Mouse (Mus musculus): ENCODE data around the gene Eif3l. TPM values are rescaled to one million over a fixed set of nuclear protein-coding genes. Genes with fewer than 3 reads are reported as not detected.

Gene Eif3l
- polyA plus RNA-seq, 1 experiment from 2014 or later: 265 TPM

DNA sequence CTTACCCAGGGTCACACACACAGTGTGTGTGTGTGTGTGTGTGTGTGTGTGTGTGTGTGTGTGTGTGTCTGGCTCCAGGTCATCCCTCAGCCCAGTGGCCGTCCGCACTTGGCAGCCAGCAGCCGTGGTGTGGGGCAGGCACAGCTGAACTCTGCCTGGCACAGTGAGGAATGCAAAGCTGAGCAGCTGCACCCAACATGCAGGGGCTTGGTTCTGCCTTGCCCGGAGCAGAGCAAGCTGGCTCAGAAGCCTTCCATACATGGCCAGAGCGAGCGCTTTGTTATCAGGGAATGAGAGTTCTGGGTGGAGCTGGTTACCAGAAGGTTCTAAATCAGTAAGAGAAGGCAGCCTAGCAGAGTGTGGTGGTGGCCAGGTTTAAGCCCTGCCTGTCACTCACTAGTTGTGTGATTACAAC lies 22.6 kb downstream of the Eif3l start:
- Histone ChIP-seq H3K27ac (ENCODE audit: low read depth, low read length) (peak overlapping the region; percentile 59; the same call in 1 of the 2 replicates), H3K36me3 (ENCODE audit: control insufficient read depth, insufficient read depth, low read length) (peaks cover 33% of the 10 kb centered on the region), H3K27me3 (ENCODE audit: control insufficient read depth, insufficient read depth, low read length) (no peaks in the 10 kb centered on the region), H3K9ac (ENCODE audit: low read depth, low read length) (0 out of 2 replicates have a peak overlapping the region, but pooled peaks have one; percentile 5), H3K9me3 (ENCODE audit: control insufficient read depth, low read length) (no peaks in the 10 kb centered on the region), H3K4me2 (replicated peaks; ENCODE audit: low read depth, low read length) (no peak overlapping the region; the same call in 1 of the 2 replicates), H3K4me3 (ENCODE audit: low read length) (no peak overlapping the region), H3K4me1 (ENCODE audit: control insufficient read depth, insufficient read depth, low read length) (peaks cover 19% of the 10 kb centered on the region)
- ATAC-seq (ENCODE audit: low FRiP score, low TSS enrichment): peak; percentile 52
- WGBS: 37% methylated on average over 6 of the region's 6 CpGs

DNA sequence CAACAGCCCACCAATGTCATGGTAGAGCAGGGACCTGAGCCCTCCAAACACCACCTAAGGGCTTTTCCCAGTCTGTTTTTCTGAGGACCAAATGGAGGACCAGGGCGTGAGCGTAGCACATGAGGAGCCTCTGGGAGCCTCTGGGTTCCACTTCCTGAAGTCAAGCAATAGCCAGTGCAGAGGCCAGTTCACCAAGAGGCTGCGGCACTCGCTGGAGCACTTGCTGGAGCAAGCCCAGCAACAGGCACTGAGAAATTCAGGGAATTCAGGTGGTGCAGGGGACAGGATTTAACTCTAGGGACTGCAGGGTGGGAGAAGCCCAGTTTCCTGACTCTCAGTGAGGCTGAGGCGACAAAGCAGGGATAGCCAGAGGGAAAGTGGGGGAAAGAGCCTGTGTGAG lies 23.2 kb downstream of the Eif3l start:
- 57% methylated on average over 5 of the region's 5 CpGs for WGBS
- no peak overlapping the region for H3K4me3 ChIP-seq (ENCODE audit: low read length)
- H3K9me3 ChIP-seq (ENCODE audit: control insufficient read depth, low read length): no peaks in the 10 kb centered on the region
- no peak for ATAC-seq (ENCODE audit: low FRiP score, low TSS enrichment)
- peaks cover 19% of the 10 kb centered on the region for H3K4me1 ChIP-seq (ENCODE audit: control insufficient read depth, insufficient read depth, low read length)
- no peaks in the 10 kb centered on the region for H3K27me3 ChIP-seq (ENCODE audit: control insufficient read depth, insufficient read depth, low read length)
- no peak overlapping the region for H3K4me2 ChIP-seq (replicated peaks; ENCODE audit: low read depth, low read length)
- peaks cover 27% of the 10 kb centered on the region for H3K36me3 ChIP-seq (ENCODE audit: control insufficient read depth, insufficient read depth, low read length)
- H3K9ac ChIP-seq (ENCODE audit: low read depth, low read length): no peak overlapping the region
- H3K27ac ChIP-seq (ENCODE audit: low read depth, low read length): peak overlapping the region; percentile 71

DNA sequence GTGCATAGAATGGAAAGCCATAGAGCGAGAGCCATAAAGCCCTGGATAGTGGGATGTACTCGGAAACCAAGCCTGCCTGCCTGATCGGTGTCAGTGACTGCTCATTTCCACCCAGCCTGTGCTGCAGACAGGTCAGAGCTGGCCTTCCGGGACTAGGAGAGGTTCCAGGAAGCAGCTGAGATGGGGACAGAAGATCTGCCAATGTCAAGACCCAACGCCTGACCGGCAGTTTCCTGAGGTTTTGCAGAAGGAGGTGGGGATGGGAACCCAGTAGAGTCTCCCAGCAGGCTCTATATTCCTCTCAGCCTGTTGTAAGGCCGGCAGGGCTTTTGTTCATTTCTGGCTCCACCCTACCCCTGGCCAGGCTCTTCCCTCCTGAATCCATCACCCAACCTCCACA lies 23.9 kb downstream of the Eif3l start:
- Histone ChIP-seq H3K4me3 (ENCODE audit: low read length) (no peak overlapping the region), H3K27me3 (ENCODE audit: control insufficient read depth, insufficient read depth, low read length) (no peaks in the 10 kb centered on the region), H3K27ac (ENCODE audit: low read depth, low read length) (peak overlapping the region; percentile 71), H3K9me3 (ENCODE audit: control insufficient read depth, low read length) (no peaks in the 10 kb centered on the region), H3K9ac (ENCODE audit: low read depth, low read length) (no peak overlapping the region), H3K4me1 (ENCODE audit: control insufficient read depth, insufficient read depth, low read length) (peaks cover 19% of the 10 kb centered on the region), H3K36me3 (ENCODE audit: control insufficient read depth, insufficient read depth, low read length) (peaks cover 21% of the 10 kb centered on the region), H3K4me2 (replicated peaks; ENCODE audit: low read depth, low read length) (no peak overlapping the region)
- no peak for ATAC-seq (ENCODE audit: low FRiP score, low TSS enrichment)
- 47% methylated on average over 7 of the region's 7 CpGs for WGBS

DNA sequence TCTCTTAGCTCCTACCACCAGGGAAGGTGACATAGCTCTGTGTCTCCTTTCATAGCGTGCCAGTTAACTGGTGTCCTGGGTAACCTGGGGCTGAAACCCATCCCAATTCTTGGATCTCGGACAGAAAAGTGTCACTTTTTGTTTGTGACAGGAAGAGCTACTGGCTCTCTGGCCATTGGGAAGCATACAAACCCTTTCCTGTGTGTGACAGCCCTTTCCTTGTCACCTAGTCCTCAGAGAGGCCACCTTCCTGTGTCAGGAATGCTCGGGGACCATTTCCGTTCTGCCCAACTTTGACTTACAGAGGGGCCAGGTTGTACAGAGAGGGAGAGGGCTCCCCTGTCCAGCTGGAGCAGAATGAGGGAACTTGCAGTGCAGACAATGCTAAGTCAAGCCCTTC lies 24.5 kb downstream of the Eif3l start:
- H3K4me2 ChIP-seq (replicated peaks; ENCODE audit: low read depth, low read length): no peak overlapping the region
- H3K9me3 ChIP-seq (ENCODE audit: control insufficient read depth, low read length): no peaks in the 10 kb centered on the region
- no peak overlapping the region for H3K9ac ChIP-seq (ENCODE audit: low read depth, low read length)
- H3K27me3 ChIP-seq (ENCODE audit: control insufficient read depth, insufficient read depth, low read length): no peaks in the 10 kb centered on the region
- H3K36me3 ChIP-seq (ENCODE audit: control insufficient read depth, insufficient read depth, low read length): peaks cover 15% of the 10 kb centered on the region
- peaks cover 19% of the 10 kb centered on the region for H3K4me1 ChIP-seq (ENCODE audit: control insufficient read depth, insufficient read depth, low read length)
- no peak overlapping the region for H3K4me3 ChIP-seq (ENCODE audit: low read length)
- peak overlapping the region; percentile 71; the same call in 1 of the 2 replicates for H3K27ac ChIP-seq (ENCODE audit: low read depth, low read length)
- 51% methylated on average over 4 of the region's 4 CpGs for WGBS
- ATAC-seq (ENCODE audit: low FRiP score, low TSS enrichment): no peak

DNA sequence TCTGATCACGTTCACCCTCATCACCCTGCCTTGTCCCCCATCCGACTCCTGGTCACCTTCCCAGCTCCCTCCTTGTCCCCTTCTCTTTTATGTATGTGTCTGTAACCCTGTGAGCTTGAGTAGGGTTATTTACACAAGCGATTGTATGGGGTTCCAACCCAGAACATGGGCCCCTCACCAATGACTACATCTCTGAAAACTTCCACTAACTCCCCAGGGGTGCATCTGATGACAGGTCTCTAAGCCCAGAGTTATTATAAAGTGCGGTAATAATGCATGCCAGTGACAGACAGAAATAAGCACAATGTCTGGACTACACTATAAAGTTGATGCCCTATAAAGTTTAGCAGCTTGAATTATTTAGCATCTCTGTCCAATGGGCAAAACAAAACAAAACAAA lies 25.4 kb downstream of the Eif3l start:
- Histone ChIP-seq H3K4me3 (ENCODE audit: low read length) (no peak overlapping the region), H3K27ac (ENCODE audit: low read depth, low read length) (no peak overlapping the region), H3K4me2 (replicated peaks; ENCODE audit: low read depth, low read length) (no peak overlapping the region), H3K9ac (ENCODE audit: low read depth, low read length) (no peak overlapping the region), H3K27me3 (ENCODE audit: control insufficient read depth, insufficient read depth, low read length) (no peaks in the 10 kb centered on the region), H3K9me3 (ENCODE audit: control insufficient read depth, low read length) (no peaks in the 10 kb centered on the region), H3K36me3 (ENCODE audit: control insufficient read depth, insufficient read depth, low read length) (peaks cover 8% of the 10 kb centered on the region), H3K4me1 (ENCODE audit: control insufficient read depth, insufficient read depth, low read length) (peaks cover 19% of the 10 kb centered on the region)
- 69% methylated on average over 4 of the region's 4 CpGs for WGBS
- ATAC-seq (ENCODE audit: low FRiP score, low TSS enrichment): no peak

DNA sequence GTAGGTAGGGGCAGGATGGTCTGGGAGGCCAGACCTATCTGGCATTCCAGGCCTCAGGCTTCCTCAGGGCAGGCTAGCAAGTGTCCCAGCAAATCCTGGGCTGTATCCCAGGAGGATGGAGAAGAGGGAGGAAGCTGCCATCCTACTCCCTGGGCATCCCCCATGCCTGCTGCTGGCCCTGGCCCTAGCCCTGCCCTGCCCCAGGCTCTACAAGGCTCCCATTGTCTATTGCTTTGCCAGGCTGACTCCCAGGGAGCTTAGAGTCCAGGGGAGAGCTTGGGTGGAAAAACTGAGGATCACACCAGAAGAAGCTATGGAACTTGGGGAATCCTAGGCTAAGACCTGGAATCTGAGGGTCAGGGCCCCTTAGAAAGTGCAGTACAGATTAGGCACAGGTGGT lies 26.6 kb downstream of the Eif3l start:
- no peak overlapping the region for H3K27ac ChIP-seq (ENCODE audit: low read depth, low read length)
- no peak for ATAC-seq (ENCODE audit: low FRiP score, low TSS enrichment)
- H3K4me3 ChIP-seq (ENCODE audit: low read length): no peak overlapping the region
- no peak overlapping the region for H3K9ac ChIP-seq (ENCODE audit: low read depth, low read length)
- no peaks in the 10 kb centered on the region for H3K36me3 ChIP-seq (ENCODE audit: control insufficient read depth, insufficient read depth, low read length)
- H3K9me3 ChIP-seq (ENCODE audit: control insufficient read depth, low read length): no peaks in the 10 kb centered on the region
- no peak overlapping the region for H3K4me2 ChIP-seq (replicated peaks; ENCODE audit: low read depth, low read length)
- peaks cover 14% of the 10 kb centered on the region for H3K4me1 ChIP-seq (ENCODE audit: control insufficient read depth, insufficient read depth, low read length)
- H3K27me3 ChIP-seq (ENCODE audit: control insufficient read depth, insufficient read depth, low read length): no peaks in the 10 kb centered on the region

DNA sequence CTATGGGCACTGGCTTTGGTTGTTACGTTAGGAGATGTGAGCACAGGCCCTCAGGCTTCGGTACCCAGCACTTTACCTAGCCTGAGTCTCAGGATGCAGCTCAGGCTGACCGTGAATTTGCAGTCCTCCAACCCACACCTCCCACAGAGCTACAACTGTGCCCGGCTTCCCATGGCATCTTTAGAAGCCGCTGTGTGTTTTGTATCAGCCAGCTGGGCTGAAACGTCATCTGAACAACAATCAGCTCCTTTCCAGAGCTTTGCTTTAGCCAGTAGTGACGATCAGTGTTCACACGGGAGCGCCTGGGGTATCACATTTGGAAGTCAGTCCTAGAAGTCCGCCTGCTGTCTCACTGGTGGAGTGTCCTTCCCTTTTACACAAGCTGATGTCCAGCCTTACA lies 28.3 kb downstream of the Eif3l start:
- no peak for ATAC-seq (ENCODE audit: low FRiP score, low TSS enrichment)

DNA sequence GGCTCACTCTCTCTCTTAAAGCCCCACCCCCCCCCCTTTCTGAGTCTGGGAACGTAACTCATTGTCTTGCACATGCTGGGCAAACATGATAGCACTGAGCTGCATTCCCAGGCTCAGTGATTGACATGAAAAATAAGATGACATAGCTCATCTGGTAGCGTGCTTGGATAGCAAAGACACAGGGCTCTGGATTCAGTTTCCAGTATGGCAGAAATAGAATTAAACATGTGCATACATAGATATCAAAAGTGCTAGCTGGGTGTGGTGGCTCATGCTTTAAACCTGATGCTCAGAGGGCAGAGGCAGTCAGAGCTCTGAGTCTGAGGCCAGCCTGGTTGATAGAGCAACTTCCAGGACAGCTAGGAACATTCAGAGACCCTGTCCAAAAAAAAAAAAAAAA lies 30.8 kb downstream of the Eif3l start:
- H3K4me1 ChIP-seq (ENCODE audit: control insufficient read depth, insufficient read depth, low read length): peaks cover 21% of the 10 kb centered on the region
- no peaks in the 10 kb centered on the region for H3K27me3 ChIP-seq (ENCODE audit: control insufficient read depth, insufficient read depth, low read length)
- no peak overlapping the region for H3K9ac ChIP-seq (ENCODE audit: low read depth, low read length)
- no peak overlapping the region for H3K4me3 ChIP-seq (ENCODE audit: low read length)
- H3K9me3 ChIP-seq (ENCODE audit: control insufficient read depth, low read length): no peaks in the 10 kb centered on the region
- H3K27ac ChIP-seq (ENCODE audit: low read depth, low read length): no peak overlapping the region
- H3K36me3 ChIP-seq (ENCODE audit: control insufficient read depth, insufficient read depth, low read length): no peaks in the 10 kb centered on the region
- no peak overlapping the region for H3K4me2 ChIP-seq (replicated peaks; ENCODE audit: low read depth, low read length)
- ATAC-seq (ENCODE audit: low FRiP score, low TSS enrichment): no peak
- 51% methylated on average over 2 of the region's 2 CpGs for WGBS

More for the DNA sequence above, 28.3 kb downstream of the Eif3l start:
- WGBS: 72% methylated on average over 10 of the region's 10 CpGs
- H3K4me2 ChIP-seq (replicated peaks; ENCODE audit: low read depth, low read length): no peak overlapping the region
- H3K27me3 ChIP-seq (ENCODE audit: control insufficient read depth, insufficient read depth, low read length): no peaks in the 10 kb centered on the region
- H3K9ac ChIP-seq (ENCODE audit: low read depth, low read length): no peak overlapping the region
- no peaks in the 10 kb centered on the region for H3K36me3 ChIP-seq (ENCODE audit: control insufficient read depth, insufficient read depth, low read length)
- no peaks in the 10 kb centered on the region for H3K9me3 ChIP-seq (ENCODE audit: control insufficient read depth, low read length)
- H3K27ac ChIP-seq (ENCODE audit: low read depth, low read length): no peak overlapping the region
- peaks cover 6% of the 10 kb centered on the region for H3K4me1 ChIP-seq (ENCODE audit: control insufficient read depth, insufficient read depth, low read length)
- H3K4me3 ChIP-seq (ENCODE audit: low read length): no peak overlapping the region

DNA sequence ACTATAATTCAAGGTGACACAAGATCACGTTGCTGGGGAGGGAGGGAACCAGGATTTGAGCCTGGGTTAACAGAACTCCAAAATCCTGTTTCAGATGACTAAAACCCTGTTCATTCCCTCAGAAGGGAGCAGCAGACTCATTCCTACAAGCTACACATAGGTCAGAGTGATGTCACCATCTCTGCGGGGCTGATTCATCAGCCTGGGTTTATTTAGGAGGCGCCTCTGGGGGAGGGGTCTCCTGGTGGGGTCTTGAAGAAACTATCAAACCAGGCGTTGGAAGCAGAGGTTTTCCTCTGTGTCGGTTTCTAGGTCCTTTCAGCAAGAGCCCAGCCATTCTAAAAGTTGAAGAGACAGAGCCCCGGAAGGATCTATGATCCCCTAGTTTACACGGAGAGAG lies 33.0 kb downstream of the Eif3l start:
- H3K4me2 ChIP-seq (replicated peaks; ENCODE audit: low read depth, low read length): peak overlapping the region; percentile 98
- H3K27me3 ChIP-seq (ENCODE audit: control insufficient read depth, insufficient read depth, low read length): no peaks in the 10 kb centered on the region
- peak overlapping the region; percentile 74 for H3K27ac ChIP-seq (ENCODE audit: low read depth, low read length)
- H3K9me3 ChIP-seq (ENCODE audit: control insufficient read depth, low read length): no peaks in the 10 kb centered on the region
- ATAC-seq (ENCODE audit: low FRiP score, low TSS enrichment): no peak
- H3K4me3 ChIP-seq (ENCODE audit: low read length): peak overlapping the region; percentile 89
- 19% methylated on average over 7 of the region's 7 CpGs for WGBS
- peaks cover 4% of the 10 kb centered on the region; the same call in 1 of the 2 replicates for H3K36me3 ChIP-seq (ENCODE audit: control insufficient read depth, insufficient read depth, low read length)
- peaks cover 28% of the 10 kb centered on the region for H3K4me1 ChIP-seq (ENCODE audit: control insufficient read depth, insufficient read depth, low read length)
- no peak overlapping the region for H3K9ac ChIP-seq (ENCODE audit: low read depth, low read length)

All from kidney, embryonic 14.5 days (tissue).